Mouse (Mus musculus): Measurements from ENCODE around the gene Pcdh15.

Gene Pcdh15

GRCm38 (mm10) chr10:74305439-74306158, 1206.5 kb downstream of the Pcdh15 start:
- no peak for DNase-seq (ENCODE audit: low spot score)

- no peak for DNase-seq (ENCODE audit: low spot score)
Measured at GRCm38 (mm10) chr10:74307035-74307434, 1207.9 kb downstream of the Pcdh15 start.

GRCm38 (mm10) chr10:74316091-74316490, 1216.9 kb downstream of the Pcdh15 start:
- no peak for DNase-seq (ENCODE audit: low spot score)

GRCm38 (mm10) chr10:74335412-74335811, 1236.3 kb downstream of the Pcdh15 start:
- no peak for DNase-seq (ENCODE audit: low spot score)

- no peak for DNase-seq (ENCODE audit: low spot score)
Measured at GRCm38 (mm10) chr10:74339247-74340160, 1240.4 kb downstream of the Pcdh15 start.

GRCm38 (mm10) chr10:74359526-74359925, 1260.4 kb downstream of the Pcdh15 start:
- no peak for DNase-seq (ENCODE audit: low spot score)

GRCm38 (mm10) chr10:74378697-74379096, 1279.6 kb downstream of the Pcdh15 start:
- no peak for DNase-seq (ENCODE audit: low spot score)

- DNase-seq (ENCODE audit: low spot score) = no peak
Measured at GRCm38 (mm10) chr10:74379276-74380134, 1280.4 kb downstream of the Pcdh15 start.

GRCm38 (mm10) chr10:74387538-74388499, 1288.7 kb downstream of the Pcdh15 start:
- no peak for DNase-seq (ENCODE audit: low spot score)

GRCm38 (mm10) chr10:74403111-74403510, 1304.0 kb downstream of the Pcdh15 start:
- DNase-seq (ENCODE audit: low spot score) = no peak

GRCm38 (mm10) chr10:74414021-74414420, 1314.9 kb downstream of the Pcdh15 start:
- DNase-seq (ENCODE audit: low spot score) = no peak

GRCm38 (mm10) chr10:74414945-74415344, 1315.8 kb downstream of the Pcdh15 start:
- DNase-seq (ENCODE audit: low spot score) = no peak

- no peak for DNase-seq (ENCODE audit: low spot score)
Measured at GRCm38 (mm10) chr10:74415359-74415758, 1316.2 kb downstream of the Pcdh15 start.

GRCm38 (mm10) chr10:74415949-74416348, 1316.8 kb downstream of the Pcdh15 start:
- DNase-seq (ENCODE audit: low spot score) = no peak

GRCm38 (mm10) chr10:74450069-74450468, 1350.9 kb downstream of the Pcdh15 start:
- DNase-seq (ENCODE audit: low spot score) = no peak

GRCm38 (mm10) chr10:74463972-74464371, 1364.8 kb downstream of the Pcdh15 start:
- DNase-seq (ENCODE audit: low spot score) = no peak

GRCm38 (mm10) chr10:74480779-74481178, 1381.6 kb downstream of the Pcdh15 start:
- DNase-seq (ENCODE audit: low spot score) = no peak

GRCm38 (mm10) chr10:74512315-74512714, 1413.2 kb downstream of the Pcdh15 start:
- no peak for DNase-seq (ENCODE audit: low spot score)

- no peak for DNase-seq (ENCODE audit: low spot score)
Measured at GRCm38 (mm10) chr10:74513743-74514142, 1414.6 kb downstream of the Pcdh15 start.

GRCm38 (mm10) chr10:74538371-74538770, 1439.2 kb downstream of the Pcdh15 start:
- no peak for DNase-seq (ENCODE audit: low spot score)

- DNase-seq (ENCODE audit: low spot score) = no peak
Measured at GRCm38 (mm10) chr10:74555326-74555725, 1456.2 kb downstream of the Pcdh15 start.
